Mouse (Mus musculus): ENCODE measurements around the gene Ube2g1.
"Not testable (repeated sequence)": the region's sequence is repeated elsewhere in the genome, so short reads cannot be mapped to it uniquely, and the experiment has no call there.

Ube2g1 gene

GRCm38 (mm10) chr11:72607469-72608070, 487 bp downstream of the Ube2g1 start:
- peak; percentile 82 for DNase-seq (ENCODE audit: low spot score)

DNA sequence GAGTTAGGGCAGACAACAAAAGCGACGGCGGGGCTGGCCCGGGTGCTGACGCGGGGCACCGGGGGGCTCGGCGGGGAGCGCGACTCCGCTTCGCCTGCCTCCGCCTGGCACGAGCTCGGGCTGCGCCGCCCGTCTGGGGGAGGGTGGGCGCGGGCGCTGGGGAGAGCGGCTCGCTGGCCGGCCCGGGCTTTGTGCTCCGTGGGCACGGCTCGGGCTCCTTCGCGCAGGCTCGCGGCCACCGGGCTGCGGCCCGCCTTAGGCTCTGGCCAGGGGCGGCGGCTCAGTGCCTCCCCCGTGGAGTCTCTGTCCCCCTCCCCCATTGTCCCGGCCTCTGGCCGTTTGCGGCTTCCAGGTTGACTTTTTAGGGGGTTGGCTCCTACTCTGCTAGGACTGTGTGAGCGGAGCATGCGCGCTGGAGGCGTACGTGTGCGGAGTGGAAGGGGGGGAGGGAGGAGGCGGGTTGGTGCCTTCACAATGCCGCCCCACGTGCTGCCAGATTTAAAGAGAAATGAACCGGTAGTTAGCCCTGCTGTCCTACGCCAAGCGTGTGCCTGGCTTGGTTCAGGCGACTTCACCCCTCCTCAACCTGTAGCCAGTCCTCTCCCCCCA, 1.1 kb downstream of the Ube2g1 start:
- peak; percentile 97 for DNase-seq (ENCODE audit: low spot score)

DNA sequence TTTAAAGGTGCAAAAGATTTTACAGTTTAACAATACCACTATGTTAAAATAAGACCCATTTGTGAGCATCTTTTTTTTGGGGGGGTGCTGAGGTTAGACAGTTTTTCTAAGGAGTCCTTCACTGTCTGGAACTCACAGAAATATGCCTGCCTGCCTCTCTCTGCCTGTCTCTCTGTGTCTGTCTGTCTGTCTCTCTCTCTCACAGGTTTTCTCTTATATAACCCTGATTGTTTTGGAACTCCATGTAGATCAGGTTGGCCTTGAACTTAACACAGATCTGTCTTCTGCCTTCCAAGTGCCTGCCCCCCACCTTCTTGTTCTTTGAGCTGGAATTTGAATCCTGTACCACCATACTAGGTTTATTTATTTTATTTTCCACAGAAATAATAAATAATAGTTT, 2.2 kb downstream of the Ube2g1 start:
- no peak for DNase-seq (ENCODE audit: low spot score)

DNA sequence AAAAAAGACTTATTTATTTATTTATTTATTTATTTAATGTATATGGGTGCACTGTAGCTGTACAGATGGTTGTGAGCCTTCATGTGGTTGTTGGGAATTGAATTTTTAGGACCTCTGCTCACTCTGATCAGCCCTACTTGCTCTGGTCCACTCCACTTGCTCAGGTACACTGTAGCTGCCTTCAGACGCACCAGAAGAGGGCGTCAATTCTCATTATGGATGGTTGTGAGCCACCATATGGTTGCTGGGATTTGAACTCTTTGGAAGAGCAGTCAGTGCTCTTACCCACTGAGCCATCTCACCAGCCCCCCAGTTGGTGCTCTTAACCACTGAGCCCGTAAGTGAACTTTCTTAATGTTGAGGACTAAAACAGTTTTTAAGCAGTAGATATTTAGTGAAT, 7.3 kb downstream of the Ube2g1 start:
- DNase-seq (ENCODE audit: low spot score): not testable (repeated sequence)

GRCm38 (mm10) chr11:72615931-72616330, 8.8 kb downstream of the Ube2g1 start:
- no peak for DNase-seq (ENCODE audit: low spot score)

DNA sequence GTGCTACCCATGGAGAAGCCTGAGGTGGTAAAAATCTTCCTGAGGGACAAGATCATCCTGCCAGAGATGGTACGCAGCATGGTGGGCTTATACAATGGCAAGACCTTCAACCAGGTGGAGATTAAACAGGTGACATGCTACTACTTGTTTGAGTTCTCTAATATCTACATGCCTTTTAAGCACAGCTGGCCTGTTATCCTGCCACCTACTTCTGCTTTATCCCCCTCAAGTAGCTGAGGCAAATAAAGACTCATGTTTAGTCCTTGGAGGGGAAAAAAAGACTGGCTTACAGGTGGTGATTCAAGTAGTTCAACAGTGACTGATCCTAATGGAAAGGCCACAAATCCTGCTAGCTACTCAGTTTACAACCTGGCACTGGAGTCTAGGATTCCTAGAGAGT, 11.4 kb downstream of the Ube2g1 start:
- DNase-seq (ENCODE audit: low spot score): no peak

DNA sequence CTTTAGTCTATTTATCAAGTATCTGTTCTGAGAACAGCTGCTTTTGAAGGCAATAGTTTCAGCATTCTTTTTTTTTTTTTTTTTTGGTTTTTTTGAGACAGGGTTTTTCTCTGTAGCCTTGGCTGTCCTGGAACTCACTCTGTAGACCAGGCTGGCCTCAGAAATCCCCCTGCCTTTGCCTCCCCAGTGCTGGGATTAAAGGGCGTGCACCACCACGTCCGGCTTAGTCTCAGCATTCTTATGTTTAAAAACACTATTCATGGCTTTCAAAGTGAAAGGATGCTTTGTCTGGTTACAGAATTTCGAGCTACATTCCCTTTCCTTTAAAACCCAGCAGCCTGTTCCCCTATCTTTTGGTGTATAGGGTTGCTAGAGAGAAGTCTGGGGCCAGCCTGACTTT, 35.6 kb downstream of the Ube2g1 start:
- DNase-seq (ENCODE audit: low spot score): no peak

DNA sequence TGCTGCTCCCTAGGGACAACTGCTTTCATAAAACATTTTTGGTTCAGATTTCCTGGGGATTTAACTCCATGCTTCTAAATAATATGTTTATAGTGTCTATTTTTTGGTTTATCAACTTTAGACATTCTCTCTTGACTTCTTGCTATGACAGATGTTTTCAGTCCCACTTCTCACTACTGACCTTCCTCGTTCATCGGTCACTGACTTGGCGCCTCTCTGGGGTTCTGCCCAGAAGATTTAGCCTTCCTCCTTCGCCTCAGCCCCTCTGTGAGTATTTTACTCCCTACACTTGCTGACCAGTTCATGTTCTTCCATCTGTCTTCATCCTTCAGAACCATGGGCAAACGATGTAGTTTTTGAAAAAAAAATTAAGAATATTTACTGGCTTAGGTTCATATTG, 38.3 kb downstream of the Ube2g1 start:
- DNase-seq (ENCODE audit: low spot score): no peak

DNA sequence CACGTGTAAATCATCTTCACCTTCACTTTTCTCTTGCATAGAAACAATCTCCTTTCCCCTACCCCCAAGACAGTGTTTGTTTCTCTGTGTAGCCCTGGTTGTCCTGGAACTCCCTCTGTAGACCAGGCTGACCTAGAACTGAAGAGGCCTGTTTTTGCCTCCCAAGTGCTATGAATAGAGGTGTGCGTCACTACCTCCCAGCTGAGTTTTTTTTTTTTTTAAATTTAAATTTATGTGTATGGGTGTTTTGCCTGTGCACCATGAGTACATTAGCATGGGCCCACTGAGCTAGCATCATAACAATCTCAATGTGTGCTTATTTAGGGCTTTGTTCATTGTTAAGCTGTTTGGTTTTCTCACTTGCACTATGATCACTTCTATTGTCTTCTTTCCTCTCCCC, 43.3 kb downstream of the Ube2g1 start:
- no peak for DNase-seq (ENCODE audit: low spot score)

DNA sequence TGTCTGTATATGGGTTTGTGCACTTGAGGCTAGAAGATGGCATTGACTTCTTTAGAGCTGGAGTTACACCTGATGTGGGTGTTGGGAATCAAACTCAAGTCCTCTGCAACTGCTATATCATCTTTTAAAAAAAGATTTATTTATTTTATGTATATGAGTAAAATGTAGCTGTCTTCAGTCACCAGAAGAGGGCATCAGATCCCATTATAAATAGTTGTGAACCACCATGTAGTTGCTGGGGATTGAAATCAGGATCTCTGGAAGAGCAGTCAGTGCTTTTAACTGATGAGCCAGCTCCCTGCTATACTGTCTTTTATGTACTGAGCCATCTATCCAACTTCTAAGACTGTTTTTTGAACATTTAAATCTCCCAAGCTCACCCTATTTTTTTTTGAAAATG, 52.8 kb downstream of the Ube2g1 start:
- no peak for DNase-seq (ENCODE audit: low spot score)

DNA sequence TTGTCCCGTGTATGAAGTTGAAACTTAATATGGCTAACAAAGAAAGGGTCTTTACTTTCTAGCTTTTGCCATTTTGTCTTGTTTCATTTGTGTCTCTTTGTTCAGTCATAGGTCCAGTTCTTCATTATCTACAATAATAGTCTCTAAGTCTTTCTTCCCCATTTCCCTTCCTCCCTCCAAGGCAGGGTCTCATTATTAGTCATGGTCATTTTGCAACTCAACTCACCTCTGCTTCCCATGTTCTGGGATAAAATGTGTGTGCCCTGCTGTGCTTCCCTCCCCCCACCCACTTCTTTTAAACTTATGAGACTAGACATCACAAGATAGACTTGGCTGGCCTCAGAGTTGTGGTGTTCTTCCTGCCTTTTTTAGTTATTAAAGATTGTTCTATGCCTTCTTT, 53.3 kb downstream of the Ube2g1 start:
- DNase-seq (ENCODE audit: low spot score): no peak

DNA sequence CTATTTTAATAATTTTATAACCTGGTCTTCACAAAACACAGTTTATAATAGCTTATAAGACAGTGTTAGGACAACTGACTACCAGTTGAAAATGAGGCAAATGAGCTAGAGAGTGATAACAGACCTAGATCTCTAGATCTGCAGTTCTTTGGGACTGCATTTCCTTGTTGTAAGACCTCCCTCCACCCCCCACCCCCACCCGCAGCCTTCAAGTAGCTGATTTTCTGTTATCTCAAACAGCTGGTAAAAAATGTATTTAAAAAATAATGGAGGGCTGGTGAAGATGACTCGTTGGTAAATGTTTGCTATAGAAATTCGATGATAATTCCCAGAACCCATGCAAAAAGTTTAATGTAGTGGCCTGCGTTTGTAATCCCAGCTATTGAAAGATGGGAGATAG, 57.6 kb downstream of the Ube2g1 start:
- no peak for DNase-seq (ENCODE audit: low spot score)

GRCm38 (mm10) chr11:72670634-72671033, 63.6 kb downstream of the Ube2g1 start:
- no peak for DNase-seq (ENCODE audit: low spot score)

- no peak for DNase-seq (ENCODE audit: low spot score)
These were observed 64.4 kb downstream of the Ube2g1 start for GRCm38 (mm10) chr11:72671294-72671988.

DNA sequence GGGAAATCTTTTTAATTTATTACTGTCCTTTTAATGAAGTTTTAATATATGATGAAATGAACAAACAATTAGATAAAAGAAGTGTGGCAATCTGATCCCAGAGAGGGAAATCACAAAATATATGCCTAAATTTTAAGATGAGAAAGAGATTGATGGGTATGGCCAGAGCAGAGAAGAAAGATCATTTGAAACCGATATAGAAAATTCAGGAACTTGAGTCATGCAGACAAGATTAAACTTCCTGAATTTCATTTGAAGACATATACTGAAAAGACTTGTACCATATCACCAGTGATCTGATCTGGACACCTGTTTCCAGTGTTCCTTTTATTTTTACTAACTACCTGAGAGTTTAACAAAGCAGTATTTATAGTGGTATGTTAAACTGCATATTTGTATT, 65.4 kb downstream of the Ube2g1 start:
- no peak for DNase-seq (ENCODE audit: low spot score)

DNA sequence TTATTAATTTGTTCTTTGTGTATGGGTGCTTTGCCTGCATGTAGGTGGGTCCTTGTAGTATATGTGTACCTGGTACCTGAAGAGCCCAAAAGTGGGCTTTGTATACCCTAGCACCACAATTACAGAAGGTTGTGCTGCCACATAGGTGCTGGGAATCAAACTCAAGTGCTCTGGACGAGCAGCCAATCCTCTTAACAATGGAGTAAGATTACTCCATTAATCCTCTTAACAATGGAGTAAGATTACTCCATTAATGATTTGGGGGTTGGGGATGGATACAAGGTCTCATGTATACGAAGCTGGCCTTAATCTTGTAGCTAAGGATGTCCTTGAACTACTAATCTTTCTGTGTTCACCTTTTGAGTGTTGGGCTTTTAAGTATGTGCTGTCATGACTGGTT, 68.2 kb downstream of the Ube2g1 start:
- DNase-seq (ENCODE audit: low spot score): no peak

- no peak for DNase-seq (ENCODE audit: low spot score)
These were observed 73.6 kb downstream of the Ube2g1 start for GRCm38 (mm10) chr11:72680726-72681125.

DNA sequence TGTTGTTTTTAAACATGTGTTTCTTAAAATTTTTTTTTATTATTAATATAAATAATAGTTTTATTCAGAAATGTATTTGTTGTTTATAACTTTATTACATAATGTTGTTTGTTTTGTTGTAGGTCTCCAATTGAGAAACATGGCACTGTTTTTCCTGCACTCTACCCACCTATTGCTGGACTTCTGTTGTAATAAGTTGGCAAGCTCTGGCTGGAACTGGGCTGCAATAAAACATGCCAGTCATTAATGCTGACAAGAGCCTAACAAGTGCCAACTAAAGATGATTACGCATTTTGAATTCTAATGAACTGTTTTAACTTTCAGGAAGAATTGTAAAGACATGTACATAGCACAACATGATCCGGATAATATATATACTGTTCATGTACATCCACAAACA, 76.3 kb downstream of the Ube2g1 start:
- DNase-seq (ENCODE audit: low spot score): peak; percentile 86

GRCm38 (mm10) chr11:72686697-72687096, 79.6 kb downstream of the Ube2g1 start:
- no peak for DNase-seq (ENCODE audit: low spot score)

DNA sequence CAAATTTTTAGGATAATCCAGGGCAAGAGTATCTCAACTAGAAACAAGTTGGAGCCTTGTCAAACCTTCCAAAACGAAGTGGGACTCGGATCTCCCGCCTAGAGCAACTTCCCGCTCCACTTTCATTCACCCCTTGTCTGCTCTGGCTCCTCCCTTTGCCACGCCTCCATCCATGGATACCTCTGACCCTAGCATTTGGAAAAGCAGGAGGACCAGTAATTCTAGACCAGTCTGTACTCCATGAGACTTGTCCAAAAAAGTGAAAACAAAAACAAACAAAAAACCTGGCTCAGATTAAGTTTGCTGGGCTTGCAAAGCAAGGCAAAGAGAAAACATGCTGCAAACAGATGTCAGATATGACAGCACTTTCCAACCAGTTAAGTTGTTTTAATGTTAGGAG, 81.2 kb downstream of the Ube2g1 start:
- DNase-seq (ENCODE audit: low spot score): peak; percentile 78

DNA sequence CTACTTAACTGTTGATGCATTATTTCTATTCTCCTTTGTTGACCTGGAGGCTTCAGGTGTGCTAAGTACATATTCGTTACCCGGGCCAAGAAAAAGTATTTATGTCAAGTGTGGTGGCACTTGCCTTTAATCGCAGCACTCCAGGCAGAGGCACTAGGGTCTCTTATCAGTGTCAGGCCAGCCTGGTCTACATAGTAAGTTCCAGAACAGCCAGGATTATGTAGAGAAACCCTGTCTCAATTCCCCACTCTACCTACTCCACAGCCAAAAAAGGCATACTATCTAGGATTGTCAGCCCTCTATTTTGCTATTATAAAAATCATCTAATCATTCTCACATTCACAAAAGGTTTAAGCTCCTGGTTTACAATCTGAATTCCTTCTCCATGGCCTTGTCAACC, 82.0 kb downstream of the Ube2g1 start:
- DNase-seq (ENCODE audit: low spot score): no peak

DNA sequence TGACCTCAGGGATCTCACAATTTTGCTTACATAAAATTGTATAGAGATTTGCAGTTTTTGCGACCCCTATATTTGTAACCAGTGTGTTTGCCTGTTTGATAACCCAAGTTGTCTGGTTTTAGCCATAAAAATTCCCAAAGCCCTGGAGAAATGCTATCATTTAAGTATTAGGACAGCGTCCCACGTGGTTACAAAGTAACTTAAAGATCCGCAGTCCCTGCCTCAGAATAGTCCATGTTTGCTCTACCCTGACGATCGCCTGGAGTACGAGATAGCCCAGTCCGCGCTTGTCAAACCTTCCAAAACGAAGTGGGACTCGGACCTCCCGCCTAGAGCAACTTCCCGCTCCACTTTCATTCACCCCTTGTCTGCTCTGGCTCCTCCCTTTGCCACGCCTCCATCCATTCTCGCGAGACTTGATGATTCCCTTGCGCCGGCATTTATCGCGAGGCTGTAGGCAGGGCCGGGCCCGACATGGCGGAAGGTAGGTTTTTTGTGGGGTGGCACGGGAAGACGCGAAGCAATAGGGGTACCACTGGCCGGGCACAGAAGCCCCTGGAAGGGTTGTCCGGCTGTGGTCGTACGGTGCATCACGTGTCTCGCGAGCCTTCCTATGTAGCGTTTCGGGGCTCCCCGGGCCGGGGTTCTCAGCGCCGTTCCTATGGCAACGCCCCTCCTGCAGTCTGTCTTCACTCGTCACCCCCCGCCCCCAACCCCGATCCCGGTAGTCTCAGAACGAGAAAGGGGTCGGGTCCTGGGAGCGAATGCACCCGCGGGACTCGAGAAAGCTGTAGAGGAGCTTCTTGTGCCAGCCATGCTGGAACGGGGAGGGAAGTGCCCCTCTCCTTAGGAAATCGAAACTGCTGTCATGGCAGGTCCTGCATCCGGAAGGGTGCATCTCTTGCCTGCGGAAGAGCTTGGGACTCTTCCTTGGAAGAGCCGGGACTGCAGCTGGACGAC, 82.7 kb downstream of the Ube2g1 start, which contains the start of gene Ankfy1:
TSS of gene Ankfy1 (plus strand) at position 456 of the 960 bp plus-strand sequence.
- peak; percentile 96 for DNase-seq (ENCODE audit: low spot score)

Measured in adipocyte (in vitro differentiated cells).